Mouse (Mus musculus) brain, embryonic 14.5 days (tissue): ENCODE measurements around the gene C530025M09Rik. TPM values are rescaled to one million over a fixed set of nuclear protein-coding genes. Genes with fewer than 3 reads are reported as not detected.

Experiments used
- DNase-seq: peaks from one replicate; pipeline ENCODE4 v3.0.0-alpha.2; 2011; ENCODE audit warnings: low read depth
- CTCF ChIP-seq: fragments of 200-500 bp; IDR thresholded peaks from 2 replicates; pipeline ENCODE4 v1.5.1; 2012; ENCODE audit warnings: inconsistent platforms, mild to moderate bottlenecking, moderate library complexity, borderline replicate concordance; ENCODE audit not compliant: insufficient read depth, insufficient read length; ENCODE audit errors: extremely low read depth
- POLR2A ChIP-seq: fragments of 200-500 bp; IDR thresholded peaks from 2 replicates; pipeline ENCODE4 v1.6.1; 2012; ENCODE audit warnings: mild to moderate bottlenecking, inconsistent platforms, borderline replicate concordance; ENCODE audit not compliant: poor library complexity, insufficient read depth, insufficient read length, severe bottlenecking; ENCODE audit errors: extremely low read depth
- polyA plus RNA-seq: library from polyadenylated mRNA; depleted of rRNA; stranded (reverse); fragments of >200 nt; gene quantifications from 2 replicates; pipeline ENCODE4 v1.2.3, GENCODE M21; 2012; rRNA removed

Gene C530025M09Rik
- polyA plus RNA-seq, 1 experiment, result 0.22 TPM

GRCm38 (mm10) chr2:149835091-149835490, 4.1 kb upstream of the C530025M09Rik start:
- no peak for TF ChIP-seq POLR2A
- no peak for TF ChIP-seq CTCF

GRCm38 (mm10) chr2:149832301-149832700, 1.3 kb upstream of the C530025M09Rik start:
- no peak for TF ChIP-seq CTCF
- DNase-seq, result no peak

More at GRCm38 (mm10) chr2:149835091-149835490, 4.1 kb upstream of the C530025M09Rik start:
- no peak for DNase-seq

GRCm38 (mm10) chr2:149831459-149832245, 639 bp upstream of the C530025M09Rik start:
- peak; percentile 52 for DNase-seq
- TF ChIP-seq POLR2A (no peak), CTCF (peak; percentile 14; the same call in 1 of the 2 replicates)

GRCm38 (mm10) chr2:149829955-149830535, 968 bp downstream of the C530025M09Rik start:
- DNase-seq, result peak; percentile 35
- TF ChIP-seq POLR2A (no peak), CTCF (no peak)

- no peak for DNase-seq
- TF ChIP-seq POLR2A, result no peak
- TF ChIP-seq CTCF, result no peak
Observed at GRCm38 (mm10) chr2:149828911-149829310, 2.1 kb downstream of the C530025M09Rik start, which contains the start of gene Syndig1. Gene Syndig1 (plus strand): TSS chr2:149829211.

- TF ChIP-seq CTCF (0 out of 2 replicates have a peak, but pooled peaks have one; percentile 22), POLR2A (no peak)
- DNase-seq, result no peak
Observed at GRCm38 (mm10) chr2:149820201-149820600, 10.8 kb downstream of the C530025M09Rik start.

- DNase-seq, result no peak
- TF ChIP-seq POLR2A (no peak), CTCF (no peak)
Observed at GRCm38 (mm10) chr2:149819751-149820150, 11.3 kb downstream of the C530025M09Rik start.

- TF ChIP-seq CTCF (no peak), POLR2A (no peak)
- DNase-seq, result peak; percentile 18
Observed at GRCm38 (mm10) chr2:149818395-149818794, 12.6 kb downstream of the C530025M09Rik start.

GRCm38 (mm10) chr2:149812899-149813298, 18.1 kb downstream of the C530025M09Rik start:
- DNase-seq, result no peak

GRCm38 (mm10) chr2:149805256-149805655, 25.8 kb downstream of the C530025M09Rik start:
- TF ChIP-seq POLR2A (no peak), CTCF (no peak)
- no peak for DNase-seq

More at GRCm38 (mm10) chr2:149812899-149813298, 18.1 kb downstream of the C530025M09Rik start:
- TF ChIP-seq CTCF (no peak), POLR2A (no peak)

GRCm38 (mm10) chr2:149804599-149805140, 26.3 kb downstream of the C530025M09Rik start:
- TF ChIP-seq POLR2A, result no peak
- TF ChIP-seq CTCF, result no peak
- DNase-seq, result no peak

GRCm38 (mm10) chr2:149798613-149799012, 32.4 kb downstream of the C530025M09Rik start:
- TF ChIP-seq CTCF, result no peak
- no peak for TF ChIP-seq POLR2A
- DNase-seq, result peak; percentile 39

Other genes starting within 250 kb of the C530025M09Rik start
- gene Syndig1, start 2.0 kb downstream of the C530025M09Rik start, polyA plus RNA-seq, result 11.8 and 17.3 TPM in 2 replicates